Mouse (Mus musculus) forebrain, embryonic 13.5 days (tissue): ENCODE results near the gene Gapvd1. TPM values are rescaled to one million over a fixed set of nuclear protein-coding genes. Genes with fewer than 3 reads are reported as not detected.
"Not testable (repeated sequence)": the region's sequence is repeated elsewhere in the genome, so short reads cannot be mapped to it uniquely, and the experiment has no call there.

Experiments used
- ATAC-seq: fragments of 200-750 bp; cut with Nextera tagmentation; 2 replicates; pipeline ENCODE4 v1.8.0; 2017
- H3K27ac ChIP-seq: fragments of 300-500 bp; sonication (generic); 2 replicates; pipeline ENCODE4 v1.5.1; 2015; ENCODE audit warnings: inconsistent platforms, mild to moderate bottlenecking, moderate library complexity
- H3K27me3 ChIP-seq: fragments of 300-500 bp; sonication (generic); 2 replicates; pipeline ENCODE4 v1.6.1; 2015; ENCODE audit warnings: mild to moderate bottlenecking, inconsistent platforms
- H3K36me3 ChIP-seq: fragments of 300-500 bp; sonication (generic); 2 replicates; pipeline ENCODE4 v1.6.1; 2015; ENCODE audit warnings: mild to moderate bottlenecking, inconsistent platforms; ENCODE audit not compliant: poor library complexity, severe bottlenecking
- H3K4me1 ChIP-seq: fragments of 300-500 bp; sonication (generic); 2 replicates; pipeline ENCODE4 v1.6.1; 2015; ENCODE audit warnings: inconsistent platforms
- H3K4me2 ChIP-seq: fragments of 300-500 bp; sonication (generic); 2 replicates; pipeline ENCODE4 v1.6.1; 2015; ENCODE audit warnings: inconsistent platforms, mild to moderate bottlenecking, moderate library complexity
- H3K4me3 ChIP-seq: fragments of 300-500 bp; sonication (generic); 2 replicates; pipeline ENCODE4 v1.5.1; 2015; ENCODE audit warnings: mild to moderate bottlenecking, inconsistent platforms
- H3K9ac ChIP-seq: fragments of 300-500 bp; sonication (generic); 2 replicates; pipeline ENCODE4 v1.6.1; 2015; ENCODE audit warnings: mild to moderate bottlenecking, inconsistent platforms
- H3K9me3 ChIP-seq: fragments of 300-500 bp; sonication (generic); replicated peaks from 2 replicates; pipeline ENCODE4 v1.6.1; 2016; ENCODE audit warnings: inconsistent platforms
- WGBS: fragments of 180-500 bp; shearing (Covaris S2); methylation state at CpG from one replicate; pipeline ENCODE4 v1.1.7; 2015; 5-methylcytosine and 5-hydroxymethylcytosine counted together
- polyA plus RNA-seq: library from polyadenylated mRNA; unstranded; fragments of >200 nt; fragmentation: Nextera tagmentation; extraction: Ambion mirVana; gene quantifications from 2 replicates; pipeline ENCODE4 v1.2.1, GENCODE M21; 2015

The Gapvd1 gene
- polyA plus RNA-seq, 1 experiment from 2014 or later: 112 TPM

DNA sequence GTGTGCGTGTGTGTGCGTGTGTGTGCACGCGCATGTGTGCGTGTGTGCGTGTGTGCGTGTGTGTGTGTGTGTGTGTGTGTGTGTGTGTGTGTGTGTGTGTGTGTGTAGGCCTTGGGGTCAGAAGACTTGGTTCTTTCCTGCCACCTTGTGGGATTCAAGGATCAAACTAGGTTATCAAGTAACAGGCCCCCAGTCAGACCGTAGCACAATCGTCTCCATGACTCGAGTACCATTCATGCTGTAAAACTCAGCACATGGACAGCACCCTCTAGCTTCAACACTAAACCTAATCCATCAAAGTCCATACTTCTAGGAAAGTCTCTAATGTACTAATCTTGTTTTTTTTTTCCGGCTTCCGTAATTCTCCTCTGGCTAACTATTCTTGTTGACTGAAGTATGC lies 9.8 kb upstream of the Gapvd1 start:
- Histone ChIP-seq H3K4me3 (no peak overlapping the region), H3K4me1 (no peaks in the 10 kb centered on the region), H3K27me3 (no peaks in the 10 kb centered on the region), H3K9me3 (no peaks in the 10 kb centered on the region), H3K9ac (no peak overlapping the region), H3K36me3 (no peaks in the 10 kb centered on the region), H3K4me2 (no peak overlapping the region), H3K27ac (no peak overlapping the region)
- ATAC-seq: no peak
- 85% methylated on average over 11 of the region's 12 CpGs for WGBS

GRCm38 (mm10) chr2:34762872-34763271 lies 7.8 kb upstream of the Gapvd1 start:
- no peak for ATAC-seq
- Histone ChIP-seq H3K27ac (no peak overlapping the region), H3K9me3 (no peaks in the 10 kb centered on the region), H3K4me2 (no peak overlapping the region), H3K9ac (no peak overlapping the region), H3K4me3 (no peak overlapping the region), H3K27me3 (no peaks in the 10 kb centered on the region), H3K36me3 (no peaks in the 10 kb centered on the region), H3K4me1 (no peaks in the 10 kb centered on the region)
- 63% methylated on average over 2 of the region's 2 CpGs for WGBS

DNA sequence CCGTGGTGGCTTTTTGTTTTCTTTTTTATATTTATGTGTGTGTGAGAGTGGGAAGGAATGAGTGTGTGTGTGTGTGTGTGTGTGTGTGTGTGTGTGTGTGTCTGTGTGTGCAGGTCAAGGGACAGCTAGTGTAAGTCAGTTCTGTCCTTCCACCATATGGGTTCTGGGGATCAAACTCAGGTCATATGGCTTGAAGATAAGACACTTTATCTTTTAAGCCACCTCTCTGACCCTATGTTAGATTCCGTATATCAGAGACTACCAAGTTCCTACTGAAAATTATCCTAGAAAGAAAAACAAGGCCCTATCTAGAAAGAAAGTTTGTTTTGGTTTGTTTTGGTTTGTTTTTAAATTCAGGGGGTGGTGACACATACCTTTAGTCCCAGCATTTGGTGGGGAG lies 7.1 kb upstream of the Gapvd1 start:
- ATAC-seq: no peak
- no peaks in the 10 kb centered on the region for H3K36me3 ChIP-seq
- no peaks in the 10 kb centered on the region for H3K9me3 ChIP-seq
- no peak overlapping the region for H3K4me3 ChIP-seq
- no peak overlapping the region for H3K4me2 ChIP-seq
- no peak overlapping the region for H3K27ac ChIP-seq
- no peaks in the 10 kb centered on the region for H3K27me3 ChIP-seq
- no peaks in the 10 kb centered on the region for H3K4me1 ChIP-seq
- 90% methylated on average over 2 of the region's 2 CpGs for WGBS
- no peak overlapping the region for H3K9ac ChIP-seq

GRCm38 (mm10) chr2:34761272-34761671 lies 6.2 kb upstream of the Gapvd1 start:
- H3K27me3 ChIP-seq, H3K4me3 ChIP-seq, H3K36me3 ChIP-seq, H3K27ac ChIP-seq, H3K4me1 ChIP-seq, H3K4me2 ChIP-seq, H3K9me3 ChIP-seq, ATAC-seq, H3K9ac ChIP-seq: not testable (repeated sequence)
- 90% methylated on average over 5 of the region's 5 CpGs for WGBS

GRCm38 (mm10) chr2:34757341-34757740 lies 2.3 kb upstream of the Gapvd1 start:
- peaks cover 18% of the 10 kb centered on the region for H3K4me1 ChIP-seq
- no peak overlapping the region for H3K9ac ChIP-seq
- WGBS: 81% methylated on average over 1 of the region's 1 CpGs
- H3K36me3 ChIP-seq: no peaks in the 10 kb centered on the region
- H3K27me3 ChIP-seq: no peaks in the 10 kb centered on the region; the same call in 1 of the 2 replicates
- H3K4me2 ChIP-seq: no peak overlapping the region
- H3K9me3 ChIP-seq: no peaks in the 10 kb centered on the region
- H3K4me3 ChIP-seq: no peak overlapping the region
- H3K27ac ChIP-seq: no peak overlapping the region
- no peak for ATAC-seq

GRCm38 (mm10) chr2:34753811-34754550 lies 1.1 kb downstream of the Gapvd1 start:
- H3K9ac ChIP-seq: peak overlapping the region; percentile 98
- no peaks in the 10 kb centered on the region; the same call in 1 of the 2 replicates for H3K27me3 ChIP-seq
- H3K9me3 ChIP-seq: no peaks in the 10 kb centered on the region
- H3K4me2 ChIP-seq: peak overlapping the region; percentile 76
- peak; percentile 94 for ATAC-seq
- H3K4me1 ChIP-seq: peaks cover 28% of the 10 kb centered on the region
- no peaks in the 10 kb centered on the region for H3K36me3 ChIP-seq
- H3K4me3 ChIP-seq: peak overlapping the region; percentile 95
- WGBS: under 1% methylated on average over 96 of the region's 106 CpGs
- peak overlapping the region; percentile 94 for H3K27ac ChIP-seq

DNA sequence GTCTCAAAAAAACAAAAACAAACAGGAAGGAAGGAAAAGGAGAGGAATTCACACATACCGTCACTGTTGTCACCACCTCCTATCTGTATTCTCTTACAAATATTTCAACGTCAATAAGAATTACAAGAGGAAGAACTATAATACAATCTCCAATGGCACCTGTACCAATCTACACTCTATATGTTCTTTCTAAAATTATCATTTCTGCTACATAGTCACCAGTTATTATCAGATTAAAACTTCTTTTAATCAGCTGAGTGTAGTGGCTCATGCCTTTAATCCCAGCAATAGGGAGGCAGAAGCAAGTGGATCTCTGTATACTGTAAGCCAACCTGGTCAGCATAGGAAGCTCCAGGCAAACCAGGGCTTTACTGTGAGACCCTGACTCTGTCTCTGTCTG lies 4.8 kb downstream of the Gapvd1 start:
- no peak for ATAC-seq

DNA sequence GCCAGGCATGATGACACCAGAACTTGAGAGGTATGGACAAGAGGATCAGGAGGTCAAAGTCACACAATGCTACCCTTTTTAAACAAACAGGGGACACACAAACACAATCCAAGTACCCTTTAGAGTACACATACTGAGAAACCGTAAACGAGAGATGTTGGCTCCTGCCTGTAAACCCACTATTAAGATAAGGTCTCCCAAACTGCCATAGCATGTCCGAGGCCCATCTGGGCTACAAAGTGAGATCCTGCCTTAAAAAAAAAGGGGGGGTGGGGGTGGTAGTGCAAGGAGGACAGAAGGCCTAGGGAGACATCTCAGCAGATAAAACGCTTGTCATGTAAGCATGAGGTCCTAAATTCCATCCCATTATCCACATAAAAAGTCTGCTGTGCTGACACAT lies 6.6 kb downstream of the Gapvd1 start:
- Histone ChIP-seq H3K9ac (no peak overlapping the region), H3K4me2 (no peak overlapping the region), H3K27me3 (no peaks in the 10 kb centered on the region), H3K27ac (no peak overlapping the region), H3K9me3 (no peaks in the 10 kb centered on the region), H3K36me3 (peaks cover 12% of the 10 kb centered on the region; the same call in 1 of the 2 replicates), H3K4me3 (no peak overlapping the region), H3K4me1 (peaks cover 22% of the 10 kb centered on the region)
- no peak for ATAC-seq
- 92% methylated on average over 4 of the region's 4 CpGs for WGBS

More for the DNA sequence above, 4.8 kb downstream of the Gapvd1 start:
- H3K27me3 ChIP-seq: no peaks in the 10 kb centered on the region
- peaks cover 27% of the 10 kb centered on the region for H3K4me1 ChIP-seq
- H3K4me2 ChIP-seq: no peak overlapping the region
- no peaks in the 10 kb centered on the region for H3K9me3 ChIP-seq
- 85% methylated on average over 2 of the region's 2 CpGs for WGBS
- no peak overlapping the region for H3K4me3 ChIP-seq
- H3K27ac ChIP-seq: no peak overlapping the region
- no peak overlapping the region for H3K9ac ChIP-seq
- peaks cover 10% of the 10 kb centered on the region; the same call in 1 of the 2 replicates for H3K36me3 ChIP-seq

DNA sequence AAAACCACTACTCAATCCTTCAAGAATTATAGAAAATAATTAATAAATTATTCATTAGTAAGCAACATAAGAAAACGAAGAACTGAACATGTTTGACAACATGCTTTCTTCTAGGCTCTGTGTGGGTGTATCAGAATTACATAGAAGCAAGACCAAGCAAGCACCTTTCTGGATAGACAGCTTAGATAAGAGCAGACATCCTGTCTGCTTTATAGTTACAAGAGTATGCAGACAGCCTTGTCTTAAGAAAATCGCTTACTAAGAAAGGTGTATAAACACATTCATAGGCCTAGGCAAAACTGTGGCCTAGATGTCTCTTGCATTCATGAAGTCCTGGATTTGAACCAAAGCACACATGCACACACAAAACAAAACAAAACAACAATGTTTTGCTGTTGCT lies 9.4 kb downstream of the Gapvd1 start:
- Histone ChIP-seq H3K4me1 (no peaks in the 10 kb centered on the region; the same call in 1 of the 2 replicates), H3K27me3 (no peaks in the 10 kb centered on the region), H3K36me3 (peaks cover 18% of the 10 kb centered on the region; the same call in 1 of the 2 replicates), H3K4me2 (no peak overlapping the region), H3K9ac (no peak overlapping the region), H3K27ac (no peak overlapping the region), H3K4me3 (no peak overlapping the region), H3K9me3 (no peaks in the 10 kb centered on the region)
- no peak for ATAC-seq
- 96% methylated on average over 2 of the region's 2 CpGs for WGBS

DNA sequence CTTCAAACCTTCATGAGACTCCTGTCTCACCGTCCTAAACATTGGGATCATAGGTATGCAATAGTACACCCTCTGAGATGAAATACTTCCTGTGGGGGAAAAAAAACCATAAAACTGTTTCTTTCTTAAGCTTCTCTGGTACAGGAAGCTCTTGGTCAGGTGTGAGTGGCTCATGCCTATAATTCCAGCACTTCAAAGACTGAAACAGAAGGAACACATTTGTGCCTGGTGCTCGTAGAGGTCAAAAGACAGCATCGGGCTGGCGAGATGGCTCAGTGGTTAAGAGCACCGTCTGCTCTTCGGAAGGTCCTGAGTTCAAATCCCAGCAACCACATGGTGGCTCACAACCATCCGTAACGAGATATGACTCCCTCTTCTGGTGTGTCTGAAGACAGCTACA lies 10.6 kb downstream of the Gapvd1 start:
- H3K4me1 ChIP-seq: no peaks in the 10 kb centered on the region
- no peaks in the 10 kb centered on the region for H3K9me3 ChIP-seq
- no peak overlapping the region for H3K4me2 ChIP-seq
- H3K36me3 ChIP-seq: peaks cover 18% of the 10 kb centered on the region; the same call in 1 of the 2 replicates
- no peak for ATAC-seq
- 97% methylated on average over 8 of the region's 8 CpGs for WGBS
- H3K9ac ChIP-seq: no peak overlapping the region
- no peak overlapping the region for H3K4me3 ChIP-seq
- no peak overlapping the region for H3K27ac ChIP-seq
- no peaks in the 10 kb centered on the region for H3K27me3 ChIP-seq

DNA sequence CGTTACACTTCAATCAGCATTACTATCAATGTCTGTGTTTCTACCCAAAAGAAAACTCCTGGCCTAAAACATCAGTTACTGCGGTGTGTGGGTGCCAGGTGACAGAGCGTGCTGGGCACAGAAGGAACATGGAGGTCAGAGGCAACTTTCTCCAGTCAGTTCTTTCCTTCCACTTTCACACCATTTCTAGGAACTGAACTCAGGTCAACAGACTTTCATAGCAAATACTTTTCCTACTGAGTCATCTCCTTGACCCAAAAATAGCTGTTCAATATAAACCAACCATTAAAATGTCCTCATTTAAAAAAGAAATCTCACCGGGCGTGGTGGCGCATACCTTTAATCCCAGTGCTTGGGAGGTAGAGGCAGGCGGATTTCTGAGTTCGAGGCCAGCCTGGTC lies 12.4 kb downstream of the Gapvd1 start:
- no peak overlapping the region for H3K4me3 ChIP-seq
- 96% methylated on average over 8 of the region's 8 CpGs for WGBS
- H3K9me3 ChIP-seq: no peaks in the 10 kb centered on the region
- H3K36me3 ChIP-seq: peaks cover 18% of the 10 kb centered on the region; the same call in 1 of the 2 replicates
- no peak for ATAC-seq
- H3K27ac ChIP-seq: no peak overlapping the region
- no peaks in the 10 kb centered on the region for H3K27me3 ChIP-seq
- no peak overlapping the region for H3K4me2 ChIP-seq
- no peaks in the 10 kb centered on the region for H3K4me1 ChIP-seq
- H3K9ac ChIP-seq: no peak overlapping the region

- 92% methylated on average over 12 of the region's 12 CpGs for WGBS
- no peak for ATAC-seq
- Histone ChIP-seq H3K4me2 (no peak overlapping the region), H3K27ac (no peak overlapping the region), H3K36me3 (peaks cover 14% of the 10 kb centered on the region; the same call in 1 of the 2 replicates), H3K9ac (no peak overlapping the region), H3K4me1 (no peaks in the 10 kb centered on the region), H3K9me3 (no peaks in the 10 kb centered on the region), H3K27me3 (no peaks in the 10 kb centered on the region), H3K4me3 (no peak overlapping the region)
These were observed 13.5 kb downstream of the Gapvd1 start for GRCm38 (mm10) chr2:34741390-34742159.
